Mouse (Mus musculus) limb, embryonic 11.5 days (tissue): ENCODE data around the gene Slitrk1. TPM values are rescaled to one million over a fixed set of nuclear protein-coding genes. Genes with fewer than 3 reads are reported as not detected.

Experiments
- ATAC-seq: fragments of 200-750 bp; cut with Nextera tagmentation; 2 replicates; pipeline ENCODE4 v1.8.0; 2017; ENCODE audit warnings: low read depth; ENCODE audit not compliant: insufficient number of reproducible peaks, low FRiP score, low TSS enrichment
- DNase-seq: peaks from one replicate; pipeline ENCODE4 v3.0.0-alpha.2; 2015; ENCODE audit warnings: low spot score
- H3K27ac ChIP-seq: fragments of 300-500 bp; sonication (generic); replicated peaks from 2 replicates; pipeline ENCODE4 v1.5.1; 2014; ENCODE audit warnings: low read depth, mild to moderate bottlenecking, low read length
- H3K27me3 ChIP-seq: fragments of 300-500 bp; sonication (generic); 2 replicates; pipeline ENCODE4 v1.6.1; 2014; ENCODE audit warnings: mild to moderate bottlenecking, low read length, mixed read lengths; ENCODE audit not compliant: control insufficient read depth, insufficient read depth
- H3K36me3 ChIP-seq: fragments of 300-500 bp; sonication (generic); 2 replicates; pipeline ENCODE4 v1.6.1; 2014; ENCODE audit warnings: mild to moderate bottlenecking, low read length, moderate library complexity, mixed read lengths; ENCODE audit not compliant: control insufficient read depth, insufficient read depth
- H3K4me1 ChIP-seq: fragments of 300-500 bp; sonication (generic); 2 replicates; pipeline ENCODE4 v1.6.1; 2014; ENCODE audit warnings: low read length, mixed read lengths; ENCODE audit not compliant: control insufficient read depth, insufficient read depth
- H3K4me2 ChIP-seq: fragments of 300-500 bp; sonication (generic); 2 replicates; pipeline ENCODE4 v1.6.1; 2014; ENCODE audit warnings: low read depth, mild to moderate bottlenecking, moderate library complexity; ENCODE audit not compliant: severe bottlenecking
- H3K4me3 ChIP-seq: fragments of 300-500 bp; sonication (generic); 2 replicates; pipeline ENCODE4 v1.5.1; 2014; ENCODE audit warnings: low read depth, low read length
- H3K9ac ChIP-seq: fragments of 300-500 bp; sonication (generic); 2 replicates; pipeline ENCODE4 v1.6.1; 2014; ENCODE audit warnings: mild to moderate bottlenecking, low read length
- H3K9me3 ChIP-seq: fragments of 300-500 bp; sonication (generic); 2 replicates; pipeline ENCODE4 v1.6.1; 2016; ENCODE audit warnings: low read length; ENCODE audit not compliant: control insufficient read depth
- WGBS: fragments of 180-500 bp; shearing (Covaris S2); extraction: QIAGEN DNeasy Blood & Tissue Kit; methylation state at CpG from one replicate; pipeline ENCODE4 v1.1.7; 2014; 5-methylcytosine and 5-hydroxymethylcytosine counted together
- polyA plus RNA-seq: library from polyadenylated mRNA; unstranded; fragments of >200 nt; fragmentation: Nextera tagmentation; extraction: Ambion mirVana; gene quantifications from 2 replicates; pipeline ENCODE4 v1.2.1, GENCODE M21; 2014

Gene Slitrk1
- polyA plus RNA-seq, 1 experiment from 2014 or later, result 0.44 TPM

DNA sequence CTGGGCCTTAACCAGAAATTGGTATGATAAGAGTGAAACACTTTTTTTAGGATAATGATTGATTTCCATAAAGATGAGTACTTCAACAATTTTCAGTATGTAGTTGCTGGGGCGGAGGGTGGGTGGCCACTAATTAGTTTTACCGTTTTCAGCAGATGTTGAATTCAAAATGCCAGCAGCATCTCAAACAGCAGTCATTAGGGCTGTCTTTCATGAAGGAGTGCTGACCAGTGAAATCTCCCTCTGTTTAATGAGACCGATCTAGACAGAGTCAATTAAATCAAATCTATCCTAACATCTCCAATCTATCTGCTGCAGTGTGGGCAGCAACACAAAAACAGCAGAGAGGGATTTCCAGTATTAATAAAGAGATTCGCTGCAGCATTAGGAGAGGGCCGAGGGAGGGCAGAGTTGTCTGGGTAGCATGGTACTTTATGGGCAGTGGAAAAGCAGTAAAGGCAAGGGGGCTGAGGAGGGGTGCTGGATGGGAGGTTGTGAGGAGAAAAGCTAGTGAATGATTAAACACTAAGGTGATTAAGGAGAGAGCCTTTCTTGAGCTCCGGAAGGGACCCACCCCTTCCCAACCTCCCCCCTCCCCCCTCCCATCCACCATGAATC lies 4.5 kb downstream of the Slitrk1 start:
- Histone ChIP-seq H3K4me2 (no peak overlapping the region), H3K27ac (no peak overlapping the region), H3K9ac (no peak overlapping the region), H3K36me3 (no peaks in the 10 kb centered on the region), H3K4me1 (no peaks in the 10 kb centered on the region; the same call in 1 of the 2 replicates), H3K9me3 (no peaks in the 10 kb centered on the region), H3K4me3 (no peak overlapping the region), H3K27me3 (peaks cover 34% of the 10 kb centered on the region)
- DNase-seq (no peak), ATAC-seq (no peak)
- 19% methylated on average over 6 of the region's 6 CpGs for WGBS

GRCm38 (mm10) chr14:108898601-108899000 lies 15.4 kb downstream of the Slitrk1 start:
- no peak overlapping the region for H3K27ac ChIP-seq
- no peaks in the 10 kb centered on the region for H3K27me3 ChIP-seq
- no peaks in the 10 kb centered on the region for H3K9me3 ChIP-seq
- H3K4me2 ChIP-seq, result no peak overlapping the region
- ATAC-seq (no peak), DNase-seq (no peak)
- no peak overlapping the region for H3K4me3 ChIP-seq
- H3K9ac ChIP-seq, result no peak overlapping the region
- 86% methylated on average over 7 of the region's 7 CpGs for WGBS
- H3K36me3 ChIP-seq, result no peaks in the 10 kb centered on the region
- no peaks in the 10 kb centered on the region for H3K4me1 ChIP-seq

GRCm38 (mm10) chr14:108895456-108895855 lies 18.5 kb downstream of the Slitrk1 start:
- Histone ChIP-seq H3K27ac (no peak overlapping the region), H3K4me3 (no peak overlapping the region), H3K9ac (no peak overlapping the region), H3K4me2 (no peak overlapping the region), H3K9me3 (no peaks in the 10 kb centered on the region), H3K36me3 (no peaks in the 10 kb centered on the region), H3K27me3 (no peaks in the 10 kb centered on the region), H3K4me1 (no peaks in the 10 kb centered on the region)
- DNase-seq (no peak), ATAC-seq (no peak)
- 71% methylated on average over 2 of the region's 2 CpGs for WGBS

DNA sequence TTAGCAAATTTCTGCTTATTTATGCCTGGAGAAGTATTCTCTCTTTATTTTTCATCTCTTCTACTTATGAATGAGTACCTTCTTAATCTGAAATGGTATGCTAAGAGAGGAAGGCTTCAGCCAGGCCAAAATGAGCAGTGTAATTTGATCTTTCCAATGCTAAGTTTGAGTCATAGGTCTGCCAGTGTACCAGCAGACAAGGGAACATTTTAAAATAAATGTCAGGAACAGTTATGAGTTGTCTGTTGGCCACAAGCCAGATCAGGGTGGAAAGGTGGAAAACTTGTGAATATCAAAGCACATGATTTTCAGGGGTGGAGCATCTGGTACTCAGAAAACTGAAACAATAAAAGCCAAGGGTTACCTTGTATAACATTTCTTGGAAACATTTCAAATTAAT lies 46.1 kb downstream of the Slitrk1 start:
- Histone ChIP-seq H3K27ac (no peak overlapping the region), H3K4me3 (no peak overlapping the region), H3K4me2 (no peak overlapping the region), H3K36me3 (no peaks in the 10 kb centered on the region), H3K9me3 (no peaks in the 10 kb centered on the region), H3K27me3 (no peaks in the 10 kb centered on the region), H3K4me1 (no peaks in the 10 kb centered on the region), H3K9ac (no peak overlapping the region)
- ATAC-seq (no peak), DNase-seq (no peak)

GRCm38 (mm10) chr14:108864631-108865030 lies 49.3 kb downstream of the Slitrk1 start:
- Histone ChIP-seq H3K9ac (no peak overlapping the region), H3K4me2 (no peak overlapping the region), H3K4me1 (no peaks in the 10 kb centered on the region), H3K36me3 (no peaks in the 10 kb centered on the region), H3K4me3 (no peak overlapping the region), H3K9me3 (no peaks in the 10 kb centered on the region), H3K27me3 (no peaks in the 10 kb centered on the region), H3K27ac (no peak overlapping the region)
- ATAC-seq, result no peak
- DNase-seq, result no peak

- no peak overlapping the region for H3K4me3 ChIP-seq
- no peak for ATAC-seq
- H3K4me2 ChIP-seq, result no peak overlapping the region
- no peak overlapping the region for H3K27ac ChIP-seq
- no peaks in the 10 kb centered on the region for H3K4me1 ChIP-seq
- no peaks in the 10 kb centered on the region for H3K36me3 ChIP-seq
- no peaks in the 10 kb centered on the region for H3K9me3 ChIP-seq
- no peaks in the 10 kb centered on the region for H3K27me3 ChIP-seq
- H3K9ac ChIP-seq, result no peak overlapping the region
- WGBS, result 67% methylated on average over 1 of the region's 1 CpGs
- DNase-seq, result no peak
Measured at GRCm38 (mm10) chr14:108859310-108859709, 54.6 kb downstream of the Slitrk1 start.
